Mouse (Mus musculus) heart, embryonic 12.5 days (tissue): ENCODE data around the gene Slc38a7. TPM values are rescaled to one million over a fixed set of nuclear protein-coding genes. Genes with fewer than 3 reads are reported as not detected.
A peak's percentile ranks its signal among the peaks of the same experiment; 100 is the strongest.
"Not testable (repeated sequence)": the region's sequence is repeated elsewhere in the genome, so short reads cannot be mapped to it uniquely, and the experiment has no call there.

ENCODE experiments used
- ATAC-seq: fragments of 200-750 bp; cut with Nextera tagmentation; 2 replicates; pipeline ENCODE4 v1.8.0; 2017; ENCODE audit warnings: moderate TSS enrichment, moderate library complexity; ENCODE audit not compliant: insufficient number of reproducible peaks, low FRiP score
- H3K27ac ChIP-seq: fragments of 300-500 bp; sonication (generic); 2 replicates; pipeline ENCODE4 v1.5.1; 2016; ENCODE audit warnings: mild to moderate bottlenecking, moderate library complexity; ENCODE audit not compliant: poor library complexity, severe bottlenecking
- H3K27me3 ChIP-seq: fragments of 300-500 bp; sonication (generic); replicated peaks from 2 replicates; pipeline ENCODE4 v1.6.1; 2016; ENCODE audit warnings: mild to moderate bottlenecking, moderate library complexity
- H3K36me3 ChIP-seq: fragments of 300-500 bp; sonication (generic); 2 replicates; pipeline ENCODE4 v1.6.1; 2016; ENCODE audit warnings: mild to moderate bottlenecking, moderate library complexity
- H3K4me1 ChIP-seq: fragments of 300-500 bp; sonication (generic); replicated peaks from 2 replicates; pipeline ENCODE4 v1.6.1; 2016; ENCODE audit warnings: mild to moderate bottlenecking
- H3K4me2 ChIP-seq: fragments of 300-500 bp; sonication (generic); 2 replicates; pipeline ENCODE4 v1.6.1; 2016; ENCODE audit warnings: mild to moderate bottlenecking, moderate library complexity
- H3K4me3 ChIP-seq: fragments of 300-500 bp; sonication (generic); 2 replicates; pipeline ENCODE4 v1.5.1; 2016; ENCODE audit warnings: mild to moderate bottlenecking
- H3K9ac ChIP-seq: fragments of 300-500 bp; sonication (generic); 2 replicates; pipeline ENCODE4 v1.6.1; 2016; ENCODE audit warnings: mild to moderate bottlenecking, moderate library complexity
- H3K9me3 ChIP-seq: fragments of 300-500 bp; sonication (generic); replicated peaks from 2 replicates; pipeline ENCODE4 v1.6.1; 2016; ENCODE audit warnings: mild to moderate bottlenecking, moderate library complexity
- WGBS: fragments of 180-500 bp; shearing (Covaris S2); methylation state at CpG from one replicate; pipeline ENCODE4 v1.1.7; 2016; 5-methylcytosine and 5-hydroxymethylcytosine counted together
- polyA plus RNA-seq: library from polyadenylated mRNA; unstranded; fragments of >200 nt; fragmentation: Nextera tagmentation; extraction: Ambion mirVana; gene quantifications from 2 replicates; pipeline ENCODE4 v1.2.1, GENCODE M21; 2016

The Slc38a7 gene
- polyA plus RNA-seq, 1 experiment from 2014 or later: 12.4 TPM

DNA sequence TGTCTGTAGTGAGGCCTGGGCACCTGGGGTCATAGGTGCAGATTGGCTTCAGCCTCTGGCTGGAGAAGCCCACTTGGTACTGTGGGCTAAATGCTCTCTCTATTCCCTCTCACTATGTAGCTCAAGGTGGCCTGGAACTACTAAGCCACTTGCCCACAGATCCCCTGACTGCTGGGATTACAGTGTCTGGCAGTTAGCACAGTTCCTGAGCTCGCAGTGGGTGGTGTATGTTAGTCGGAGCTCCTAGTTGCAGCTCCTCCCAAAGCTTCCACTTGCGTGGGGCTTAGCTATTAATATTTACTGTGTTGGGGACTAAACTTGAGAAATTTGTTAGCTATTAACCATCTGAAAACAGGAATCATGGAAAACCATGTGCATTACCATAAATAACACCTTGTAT is 28.2 kb upstream of the Slc38a7 start:
- H3K4me1 ChIP-seq: peaks cover 56% of the 10 kb centered on the region
- no peak overlapping the region for H3K4me3 ChIP-seq
- WGBS: 75% methylated on average over 3 of the region's 3 CpGs
- no peaks in the 10 kb centered on the region for H3K27me3 ChIP-seq
- no peak for ATAC-seq
- H3K9ac ChIP-seq: no peak overlapping the region
- H3K4me2 ChIP-seq: no peak overlapping the region
- no peak overlapping the region for H3K27ac ChIP-seq
- peaks cover 13% of the 10 kb centered on the region for H3K36me3 ChIP-seq
- H3K9me3 ChIP-seq: no peaks in the 10 kb centered on the region

DNA sequence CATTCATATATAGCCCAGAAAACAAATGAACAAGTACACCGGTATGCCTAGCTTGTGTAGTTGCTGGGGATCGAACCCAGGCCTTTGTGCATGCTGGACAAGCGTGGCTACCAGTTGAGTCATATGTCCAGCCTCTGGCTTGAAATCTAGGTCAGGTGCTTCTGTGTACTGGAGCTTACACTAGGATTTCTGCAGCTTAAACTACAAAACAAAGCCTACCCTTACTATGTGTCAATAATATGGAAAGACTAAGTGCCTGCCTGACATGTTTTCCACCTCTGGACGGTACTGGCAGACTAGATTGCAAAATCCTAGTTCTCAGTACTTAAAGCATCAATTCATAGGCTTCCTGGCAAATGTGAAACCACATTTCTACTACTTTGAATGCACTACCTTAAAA is 26.5 kb upstream of the Slc38a7 start:
- no peak overlapping the region for H3K4me2 ChIP-seq
- peaks cover 42% of the 10 kb centered on the region for H3K4me1 ChIP-seq
- no peak overlapping the region for H3K9ac ChIP-seq
- peaks cover 28% of the 10 kb centered on the region for H3K36me3 ChIP-seq
- no peak overlapping the region for H3K27ac ChIP-seq
- 0 out of 2 replicates have a peak, but pooled peaks cover 2% of the 10 kb centered on the region for H3K9me3 ChIP-seq
- no peak for ATAC-seq
- 81% methylated on average over 4 of the region's 4 CpGs for WGBS
- no peak overlapping the region for H3K4me3 ChIP-seq
- no peaks in the 10 kb centered on the region for H3K27me3 ChIP-seq

DNA sequence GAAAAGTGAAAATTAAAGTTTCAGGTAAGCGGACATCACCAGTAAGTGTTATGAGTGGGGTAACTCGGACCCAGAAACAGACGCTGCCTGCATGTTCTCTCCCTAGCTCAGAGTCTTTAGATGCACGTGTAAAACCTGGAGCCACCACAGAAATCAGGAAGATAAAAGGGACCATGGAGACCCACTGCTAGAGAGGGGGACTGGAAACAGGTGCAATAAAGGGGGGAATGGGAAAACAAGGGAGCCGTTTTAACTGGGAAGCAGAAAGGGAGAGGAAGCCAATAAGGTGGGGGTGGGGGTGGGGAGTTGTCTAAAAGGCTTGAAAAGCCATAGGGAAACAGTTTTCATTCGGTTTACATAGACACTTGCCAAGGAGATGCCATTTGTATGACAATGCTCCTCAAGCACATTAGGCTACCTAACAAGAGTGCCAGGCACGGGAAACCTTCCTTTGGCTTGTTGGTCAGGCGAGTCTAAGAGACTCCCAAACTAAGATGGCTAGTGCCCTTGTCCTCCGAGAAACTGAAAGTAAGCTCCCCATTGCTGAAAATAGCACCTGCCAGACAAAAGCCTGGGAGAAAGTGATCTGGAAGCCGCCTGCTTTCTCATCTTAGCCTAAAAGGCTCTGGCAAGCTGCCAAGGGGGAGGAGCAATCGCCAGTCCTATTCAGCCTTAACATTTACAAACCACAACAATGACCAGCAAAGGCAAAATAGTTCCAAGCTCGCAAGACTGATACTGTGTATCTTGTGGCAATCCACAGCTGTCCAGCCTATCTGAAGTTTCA is 25.0 kb upstream of the Slc38a7 start:
- 0 out of 2 replicates have a peak, but pooled peaks cover 2% of the 10 kb centered on the region for H3K9me3 ChIP-seq
- WGBS: 45% methylated on average over 12 of the region's 12 CpGs
- peak overlapping the region; percentile 64 for H3K9ac ChIP-seq
- H3K4me3 ChIP-seq: peak overlapping the region; percentile 42
- ATAC-seq: peak; percentile 45; the same call in 1 of the 2 replicates
- H3K27ac ChIP-seq: peak overlapping the region; percentile 84
- peak overlapping the region; percentile 73 for H3K4me2 ChIP-seq
- H3K4me1 ChIP-seq: peaks cover 33% of the 10 kb centered on the region
- no peaks in the 10 kb centered on the region for H3K27me3 ChIP-seq
- peaks cover 42% of the 10 kb centered on the region for H3K36me3 ChIP-seq

DNA sequence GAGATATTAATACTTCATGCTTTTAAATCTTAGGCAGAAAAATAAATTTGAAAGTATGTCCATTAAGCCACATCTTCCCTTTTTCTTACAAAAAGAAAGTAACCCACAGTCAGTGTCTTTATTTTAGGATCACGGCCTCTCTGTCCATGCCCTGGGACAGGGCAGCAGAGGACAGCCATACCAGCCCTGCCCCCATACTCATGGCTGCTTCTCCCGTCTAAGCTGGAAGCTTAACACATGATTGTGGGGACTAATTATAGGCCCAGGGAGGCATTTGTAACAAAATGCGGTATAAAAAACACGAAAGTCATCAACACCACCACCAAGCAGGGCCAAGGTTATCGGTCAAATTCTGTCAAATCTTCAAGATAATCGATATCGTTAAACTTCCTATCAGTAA is 21.9 kb upstream of the Slc38a7 start:
- Histone ChIP-seq H3K4me3 (no peak overlapping the region), H3K9ac (no peak overlapping the region), H3K4me2 (no peak overlapping the region), H3K27me3 (no peaks in the 10 kb centered on the region), H3K36me3 (peaks cover 71% of the 10 kb centered on the region), H3K4me1 (peaks cover 19% of the 10 kb centered on the region), H3K27ac (no peak overlapping the region), H3K9me3 (0 out of 2 replicates have a peak, but pooled peaks cover 2% of the 10 kb centered on the region)
- 84% methylated on average over 7 of the region's 7 CpGs for WGBS
- ATAC-seq: no peak

DNA sequence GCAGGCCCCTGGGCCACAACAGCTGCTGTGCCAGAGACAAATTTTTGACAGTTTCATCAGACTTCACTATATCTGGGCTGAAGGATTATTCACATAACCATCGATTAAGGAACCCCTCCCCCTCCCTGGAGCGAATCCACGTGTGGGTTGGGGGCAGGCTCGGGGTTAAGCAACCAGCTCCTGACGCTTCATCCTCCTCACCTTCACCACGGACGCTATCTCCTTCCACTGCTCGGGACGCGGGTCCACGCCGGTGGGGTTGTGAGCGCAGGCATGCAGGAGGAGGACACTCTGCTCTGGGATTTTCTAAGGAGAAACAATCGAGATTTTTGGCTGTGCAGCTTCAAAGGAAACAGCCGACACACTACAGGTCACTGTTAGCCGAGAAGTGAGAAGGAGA is 18.4 kb upstream of the Slc38a7 start:
- Histone ChIP-seq H3K27me3 (no peaks in the 10 kb centered on the region), H3K36me3 (peaks cover 97% of the 10 kb centered on the region), H3K9me3 (0 out of 2 replicates have a peak, but pooled peaks cover 2% of the 10 kb centered on the region), H3K4me1 (no peaks in the 10 kb centered on the region), H3K27ac (no peak overlapping the region), H3K4me3 (no peak overlapping the region), H3K4me2 (no peak overlapping the region), H3K9ac (no peak overlapping the region)
- WGBS: 84% methylated on average over 16 of the region's 16 CpGs
- no peak for ATAC-seq

DNA sequence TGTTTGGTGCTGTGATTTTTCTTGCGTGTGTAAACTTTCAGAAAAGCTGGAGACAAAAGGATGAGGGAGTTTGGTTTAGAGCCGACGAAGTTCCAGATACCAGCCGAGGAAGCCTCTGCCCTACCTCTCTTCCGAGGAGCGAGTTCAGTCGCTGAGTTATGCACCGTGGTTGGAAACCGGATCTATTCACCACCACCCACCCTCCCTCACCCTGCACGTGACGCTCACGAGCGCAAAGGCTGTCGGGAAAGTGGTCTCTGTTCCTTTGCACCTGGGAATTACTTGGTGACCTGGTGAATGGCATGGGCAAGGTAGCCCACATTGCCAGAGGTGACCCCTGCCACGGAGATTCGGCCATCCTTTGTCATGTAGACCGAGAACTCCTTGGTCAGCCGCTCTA is 11.5 kb upstream of the Slc38a7 start:
- not testable (repeated sequence) for H3K27ac ChIP-seq, ATAC-seq, H3K9me3 ChIP-seq, H3K27me3 ChIP-seq, H3K9ac ChIP-seq, H3K4me2 ChIP-seq, H3K4me3 ChIP-seq, H3K4me1 ChIP-seq
- 95% methylated on average over 18 of the region's 18 CpGs for WGBS
- H3K36me3 ChIP-seq: peaks cover 63% of the 10 kb centered on the region

DNA sequence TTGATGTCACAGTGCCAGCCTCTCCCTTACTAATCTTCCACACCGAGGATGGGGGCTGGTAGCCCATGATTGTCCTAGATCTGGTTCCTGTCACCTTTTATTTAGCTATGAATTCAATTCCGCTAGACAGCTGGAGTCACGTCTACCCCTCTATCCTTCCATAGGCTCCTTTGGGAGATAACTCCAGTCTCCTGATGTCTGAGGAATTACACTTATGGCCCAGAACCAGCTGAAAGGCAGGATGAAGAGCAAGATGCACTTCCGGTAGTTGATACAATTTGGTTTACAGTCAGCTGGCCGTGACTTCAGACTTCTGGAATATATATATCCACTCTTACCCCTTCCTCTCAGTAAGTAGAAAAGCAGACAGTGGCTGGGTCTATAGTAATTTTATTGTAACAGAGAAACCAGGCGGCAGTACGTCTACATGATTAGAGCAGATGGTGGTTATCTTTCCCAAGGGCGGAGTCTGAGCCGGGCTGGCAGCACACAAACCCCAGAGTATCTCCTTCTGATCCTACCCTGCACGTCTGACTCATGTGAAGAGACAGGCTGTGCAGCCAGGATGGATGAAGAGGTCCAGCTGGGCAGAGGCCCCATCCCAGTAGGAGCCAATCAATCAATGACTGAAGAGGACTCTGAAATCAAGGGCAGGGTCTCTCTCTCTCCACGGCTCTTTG is 10.6 kb upstream of the Slc38a7 start:
- not testable (repeated sequence) for H3K4me2 ChIP-seq, H3K9me3 ChIP-seq, H3K4me3 ChIP-seq, H3K27me3 ChIP-seq, H3K9ac ChIP-seq, H3K4me1 ChIP-seq, H3K27ac ChIP-seq, ATAC-seq
- peaks cover 53% of the 10 kb centered on the region for H3K36me3 ChIP-seq
- WGBS: 58% methylated on average over 11 of the region's 11 CpGs

DNA sequence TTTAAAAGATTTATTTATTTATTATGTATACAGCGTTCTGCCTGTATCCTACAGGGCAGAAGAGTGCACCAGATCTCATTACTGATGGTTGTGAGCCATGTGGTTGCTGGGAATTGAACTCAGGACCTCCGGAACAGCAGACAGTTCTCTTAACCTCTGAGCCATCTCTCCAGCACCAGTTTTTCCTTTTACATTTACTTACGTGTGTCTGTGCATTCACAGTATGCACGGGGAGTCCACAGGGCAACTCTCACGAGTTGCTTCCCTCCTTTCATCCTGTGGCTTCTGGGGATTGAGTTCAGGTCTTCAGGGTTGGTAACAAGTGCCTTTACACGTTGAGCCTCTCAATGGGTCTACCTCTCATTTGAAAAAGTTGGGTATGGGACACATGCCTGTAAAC is 835 bp upstream of the Slc38a7 start:
- no peak for ATAC-seq
- 77% methylated on average over 6 of the region's 6 CpGs for WGBS
- Histone ChIP-seq H3K36me3 (no peaks in the 10 kb centered on the region), H3K9ac (no peak overlapping the region), H3K9me3 (no peaks in the 10 kb centered on the region), H3K27ac (no peak overlapping the region), H3K4me3 (no peak overlapping the region), H3K27me3 (no peaks in the 10 kb centered on the region), H3K4me2 (no peak overlapping the region), H3K4me1 (peaks cover 11% of the 10 kb centered on the region)

DNA sequence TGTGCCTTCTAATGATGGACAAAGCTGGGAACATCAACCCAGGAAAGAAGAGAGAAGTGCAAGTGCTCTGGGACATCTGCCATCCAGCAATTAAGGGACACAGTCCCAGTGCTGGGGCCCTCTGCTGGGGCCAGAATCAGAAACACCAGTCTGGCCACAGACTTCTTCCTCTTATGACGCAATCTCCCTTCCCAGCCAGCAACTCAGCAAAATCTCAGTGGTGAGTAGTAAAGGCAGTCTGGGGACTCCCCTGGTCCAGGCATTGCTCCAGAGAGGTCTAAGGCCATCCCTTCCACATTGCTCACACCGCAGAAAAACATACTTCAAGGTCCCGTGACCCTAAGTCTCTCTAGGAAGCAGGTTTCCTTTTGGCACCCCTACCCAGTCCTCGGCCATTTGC is 1.0 kb downstream of the Slc38a7 start:
- Histone ChIP-seq H3K9me3 (no peaks in the 10 kb centered on the region), H3K4me3 (peak overlapping the region; percentile 81), H3K27me3 (no peaks in the 10 kb centered on the region), H3K27ac (no peak overlapping the region), H3K4me1 (peaks cover 11% of the 10 kb centered on the region), H3K9ac (peak overlapping the region; percentile 74), H3K4me2 (peak overlapping the region; percentile 74), H3K36me3 (peaks cover 6% of the 10 kb centered on the region; the same call in 1 of the 2 replicates)
- 63% methylated on average over 4 of the region's 4 CpGs for WGBS
- no peak for ATAC-seq

DNA sequence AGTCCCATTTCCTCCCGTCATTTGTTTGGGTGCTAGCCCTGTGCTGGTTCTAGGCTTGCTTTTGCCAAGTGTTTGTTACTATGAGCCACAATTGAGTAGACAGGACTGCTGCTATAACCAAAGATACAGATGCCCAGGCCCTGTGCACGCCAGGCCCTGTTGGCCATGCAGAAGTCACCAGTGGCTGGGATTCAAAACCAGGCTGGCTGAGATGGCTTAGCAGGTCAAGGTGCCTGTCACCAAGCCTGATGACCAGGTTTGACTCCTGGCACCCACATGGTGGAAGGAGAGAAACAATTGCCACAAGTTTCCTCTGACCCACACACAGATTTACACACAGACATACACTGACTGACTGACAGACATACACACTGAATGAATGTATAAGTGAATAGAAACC is 3.0 kb downstream of the Slc38a7 start:
- Histone ChIP-seq H3K4me2 (no peak overlapping the region), H3K36me3 (peaks cover 11% of the 10 kb centered on the region; the same call in 1 of the 2 replicates), H3K9ac (no peak overlapping the region), H3K9me3 (no peaks in the 10 kb centered on the region), H3K4me3 (no peak overlapping the region), H3K27me3 (no peaks in the 10 kb centered on the region), H3K27ac (no peak overlapping the region), H3K4me1 (peaks cover 18% of the 10 kb centered on the region)
- 88% methylated on average over 2 of the region's 2 CpGs for WGBS
- no peak for ATAC-seq

DNA sequence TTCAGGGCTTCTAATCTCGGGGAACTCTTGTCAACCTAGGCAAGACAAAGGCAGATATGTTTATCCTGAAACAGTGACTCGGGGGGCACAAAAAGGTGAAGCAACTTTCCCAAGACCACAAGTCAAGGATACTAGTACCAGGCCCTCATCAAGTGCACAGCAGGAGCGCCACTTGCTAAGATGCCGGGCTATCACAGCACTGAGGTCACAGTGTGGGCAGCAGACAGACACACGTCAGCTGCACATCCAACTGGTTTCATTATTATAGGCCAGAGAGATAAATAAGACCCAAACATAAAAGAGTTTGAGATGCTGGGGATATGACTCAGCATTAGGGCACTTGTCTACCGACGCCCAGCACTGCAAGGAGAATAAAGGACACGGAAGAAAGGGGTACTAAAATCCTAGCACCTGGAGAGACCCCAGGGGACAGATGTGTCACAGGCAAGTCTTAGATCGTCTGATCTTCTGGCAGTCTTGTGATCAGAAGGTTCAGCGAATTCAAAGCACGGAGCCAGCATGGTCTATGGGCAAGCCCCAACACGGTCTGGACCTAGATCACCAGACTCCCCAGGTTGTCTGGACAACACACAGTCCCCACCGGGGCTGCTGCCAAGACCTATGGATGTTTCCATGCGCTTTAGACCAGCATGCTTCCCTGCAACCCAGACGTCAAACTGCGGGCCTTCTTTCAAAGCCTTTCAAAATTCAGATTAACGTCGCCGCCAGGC is 4.4 kb downstream of the Slc38a7 start:
- H3K36me3 ChIP-seq: peaks cover 21% of the 10 kb centered on the region

More for the DNA sequence above, 4.4 kb downstream of the Slc38a7 start:
- H3K27me3 ChIP-seq: no peaks in the 10 kb centered on the region
- no peak for ATAC-seq
- H3K4me2 ChIP-seq: no peak overlapping the region
- no peak overlapping the region for H3K27ac ChIP-seq
- no peak overlapping the region for H3K4me3 ChIP-seq
- no peaks in the 10 kb centered on the region for H3K9me3 ChIP-seq
- WGBS: 85% methylated on average over 19 of the region's 19 CpGs
- H3K9ac ChIP-seq: no peak overlapping the region
- peaks cover 20% of the 10 kb centered on the region for H3K4me1 ChIP-seq
